Mouse (Mus musculus): ENCODE results near the gene Tm9sf2.

DNA sequence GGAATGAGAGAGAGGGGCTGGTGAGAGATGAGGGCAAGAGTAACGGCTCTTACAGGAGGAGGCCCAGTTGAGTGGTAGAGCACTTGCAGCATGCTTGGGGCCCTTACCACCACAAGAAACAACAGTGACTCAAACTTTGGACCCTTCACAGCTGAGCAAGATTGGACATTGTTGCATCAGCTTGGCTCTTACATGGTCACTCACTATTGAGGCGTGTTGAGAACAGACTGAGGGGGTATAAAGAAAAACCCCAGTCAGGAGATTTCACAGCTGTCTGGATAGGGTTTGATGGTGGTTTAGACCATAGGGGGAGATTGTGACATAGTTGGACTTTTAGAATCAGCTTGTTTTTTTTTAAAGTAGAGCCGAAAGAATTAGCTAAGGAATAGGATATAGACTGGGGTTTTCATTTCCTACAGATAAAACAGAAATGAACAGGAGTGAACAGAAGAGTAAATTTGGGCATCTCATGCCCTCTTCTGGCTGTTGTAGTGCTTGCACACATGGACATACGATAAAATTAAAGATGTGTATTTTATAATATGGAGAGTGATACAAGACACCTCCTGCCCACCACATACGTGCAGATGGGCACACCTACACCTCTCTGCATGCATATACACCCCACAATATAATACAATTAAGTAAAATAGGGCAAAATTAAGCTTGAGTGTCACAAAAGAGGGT is 23.4 kb downstream of the Tm9sf2 start:
- TF ChIP-seq POLR2A (IDR thresholded peaks at IDR 0.05; ENCODE audit: control insufficient read depth, low read depth, low read length) = no peak
- TF ChIP-seq CTCF (IDR thresholded peaks at IDR 0.05; ENCODE audit: control insufficient read depth, insufficient read depth, insufficient replicate concordance, low read depth, low read length) = no peak

Data from testis, adult 2 months (tissue).